Mouse (Mus musculus): ENCODE data around the gene Acyp2. TPM values are rescaled to one million over a fixed set of nuclear protein-coding genes. Genes with fewer than 3 reads are reported as not detected.

The Acyp2 gene
- polyA plus RNA-seq, 1 experiment from 2014 or later, result 19.1 TPM

- WGBS, result 68% methylated on average over 4 of the region's 4 CpGs
- H3K4me2 ChIP-seq (replicated peaks; ENCODE audit: low read depth), result no peak overlapping the region
- no peak for TF ChIP-seq CTCF (IDR thresholded peaks at IDR 0.05; ENCODE audit: low read depth)
- no peak for TF ChIP-seq EP300 (optimal IDR thresholded peaks at IDR 0.05)
- no peaks in the 10 kb centered on the region for H3K9me3 ChIP-seq (ENCODE audit: control insufficient read depth, low read length)
- H3K4me1 ChIP-seq (replicated peaks; ENCODE audit: control insufficient read depth, insufficient read depth), result no peaks in the 10 kb centered on the region
- H3K9ac ChIP-seq (ENCODE audit: low read length), result no peak overlapping the region
- H3K27ac ChIP-seq (replicated peaks), result no peak overlapping the region
- no peak for ATAC-seq (ENCODE audit: low FRiP score, low TSS enrichment)
- no peak overlapping the region for H3K4me3 ChIP-seq (ENCODE audit: low read depth, low read length)
- no peak for DNase-seq (ENCODE audit: low spot score)
- H3K36me3 ChIP-seq (ENCODE audit: control insufficient read depth, insufficient read depth, low read length), result no peaks in the 10 kb centered on the region
- H3K27me3 ChIP-seq (ENCODE audit: control insufficient read depth, insufficient read depth, low read length), result no peaks in the 10 kb centered on the region
These were observed 31.2 kb downstream of the Acyp2 start for GRCm38 (mm10) chr11:30618235-30618634.

DNA sequence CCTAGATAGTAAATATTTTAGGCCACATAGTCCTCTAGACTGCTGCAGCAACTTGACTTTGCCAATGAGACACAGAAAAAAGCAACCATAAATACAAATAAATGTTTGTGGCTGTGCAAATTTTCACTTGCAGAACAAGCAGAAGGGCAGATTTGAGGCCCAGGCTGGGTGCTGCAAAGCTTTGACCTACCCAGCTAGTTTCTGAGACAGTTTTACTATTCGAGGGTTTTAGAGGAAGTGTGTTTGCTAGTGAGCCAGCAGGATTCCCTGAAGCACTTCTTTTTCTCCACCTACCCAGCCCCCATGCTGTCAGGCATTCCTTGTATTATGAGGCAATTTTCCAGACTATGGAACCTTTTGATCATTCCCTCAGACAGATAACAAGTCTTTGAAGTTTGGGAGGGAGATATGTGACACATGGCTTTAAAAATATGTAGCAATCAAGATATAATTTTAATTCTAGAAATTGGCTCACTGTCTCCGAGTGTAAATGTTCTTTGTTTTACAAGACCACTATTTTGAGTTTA is 31.8 kb downstream of the Acyp2 start:
- no peaks in the 10 kb centered on the region for H3K27me3 ChIP-seq (ENCODE audit: control insufficient read depth, insufficient read depth, low read length)
- no peak overlapping the region for H3K4me3 ChIP-seq (ENCODE audit: low read depth, low read length)
- H3K4me2 ChIP-seq (replicated peaks; ENCODE audit: low read depth), result no peak overlapping the region
- DNase-seq (ENCODE audit: low spot score) (no peak), ATAC-seq (ENCODE audit: low FRiP score, low TSS enrichment) (no peak)
- no peaks in the 10 kb centered on the region for H3K36me3 ChIP-seq (ENCODE audit: control insufficient read depth, insufficient read depth, low read length)
- no peak overlapping the region for H3K9ac ChIP-seq (ENCODE audit: low read length)
- no peak overlapping the region for H3K27ac ChIP-seq (replicated peaks)
- no peak for TF ChIP-seq CTCF (IDR thresholded peaks at IDR 0.05; ENCODE audit: low read depth)
- no peak for TF ChIP-seq EP300 (optimal IDR thresholded peaks at IDR 0.05)
- 35% methylated on average over 2 of the region's 2 CpGs for WGBS
- no peaks in the 10 kb centered on the region for H3K9me3 ChIP-seq (ENCODE audit: control insufficient read depth, low read length)
- H3K4me1 ChIP-seq (replicated peaks; ENCODE audit: control insufficient read depth, insufficient read depth), result no peaks in the 10 kb centered on the region

- H3K27me3 ChIP-seq (ENCODE audit: control insufficient read depth, insufficient read depth, low read length), result no peaks in the 10 kb centered on the region
- no peak overlapping the region for H3K4me2 ChIP-seq (replicated peaks; ENCODE audit: low read depth)
- H3K9me3 ChIP-seq (ENCODE audit: control insufficient read depth, low read length), result no peaks in the 10 kb centered on the region
- no peaks in the 10 kb centered on the region for H3K36me3 ChIP-seq (ENCODE audit: control insufficient read depth, insufficient read depth, low read length)
- no peak for ATAC-seq (ENCODE audit: low FRiP score, low TSS enrichment)
- no peaks in the 10 kb centered on the region for H3K4me1 ChIP-seq (replicated peaks; ENCODE audit: control insufficient read depth, insufficient read depth)
- DNase-seq (ENCODE audit: low spot score), result no peak
- TF ChIP-seq CTCF (IDR thresholded peaks at IDR 0.05; ENCODE audit: low read depth) (no peak), EP300 (optimal IDR thresholded peaks at IDR 0.05) (no peak)
- WGBS, result 60% methylated on average over 1 of the region's 1 CpGs
- no peak overlapping the region for H3K27ac ChIP-seq (replicated peaks)
- no peak overlapping the region for H3K9ac ChIP-seq (ENCODE audit: low read length)
- H3K4me3 ChIP-seq (ENCODE audit: low read depth, low read length), result no peak overlapping the region
These were observed 33.4 kb downstream of the Acyp2 start for GRCm38 (mm10) chr11:30615977-30616376.

DNA sequence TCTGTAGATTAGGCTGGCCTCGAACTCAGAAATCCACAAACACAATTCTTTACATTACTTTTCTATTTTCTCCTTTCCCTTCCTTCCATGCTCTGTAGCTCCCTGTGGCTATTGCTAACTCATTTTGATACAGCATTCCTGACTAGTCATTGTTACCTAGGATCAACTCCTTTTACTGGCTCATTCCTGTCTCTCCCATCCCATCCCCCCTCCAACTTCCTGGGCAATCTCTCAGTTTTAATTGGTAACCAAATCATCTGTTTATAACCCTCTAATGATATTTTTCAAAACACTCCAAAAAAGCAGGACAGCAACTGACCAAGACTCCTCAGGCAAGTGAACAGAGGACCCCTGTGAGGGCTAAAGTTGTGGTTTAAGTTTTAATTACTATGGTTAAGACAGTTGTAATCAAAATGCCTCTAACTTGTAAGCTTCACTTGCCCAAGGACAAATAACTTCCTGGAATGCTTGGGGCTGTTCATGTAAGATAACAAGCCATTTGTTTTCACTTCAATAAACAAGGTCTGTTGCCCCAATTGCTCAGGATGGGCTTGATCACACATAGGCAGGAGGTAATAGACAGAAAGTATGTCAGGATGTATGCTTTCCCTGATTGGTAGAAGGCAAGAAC is 35.4 kb downstream of the Acyp2 start:
- Histone ChIP-seq H3K4me3 (ENCODE audit: low read depth, low read length) (no peak overlapping the region), H3K4me1 (replicated peaks; ENCODE audit: control insufficient read depth, insufficient read depth) (no peaks in the 10 kb centered on the region), H3K4me2 (replicated peaks; ENCODE audit: low read depth) (no peak overlapping the region), H3K9me3 (ENCODE audit: control insufficient read depth, low read length) (no peaks in the 10 kb centered on the region), H3K36me3 (ENCODE audit: control insufficient read depth, insufficient read depth, low read length) (no peaks in the 10 kb centered on the region), H3K9ac (ENCODE audit: low read length) (no peak overlapping the region), H3K27ac (replicated peaks) (no peak overlapping the region), H3K27me3 (ENCODE audit: control insufficient read depth, insufficient read depth, low read length) (no peaks in the 10 kb centered on the region)
- ATAC-seq (ENCODE audit: low FRiP score, low TSS enrichment), result no peak
- WGBS, result 85% methylated on average over 1 of the region's 1 CpGs
- DNase-seq (ENCODE audit: low spot score), result no peak
- TF ChIP-seq EP300 (optimal IDR thresholded peaks at IDR 0.05), result no peak
- TF ChIP-seq CTCF (IDR thresholded peaks at IDR 0.05; ENCODE audit: low read depth), result no peak

- DNase-seq (ENCODE audit: low spot score) (no peak), ATAC-seq (ENCODE audit: low FRiP score, low TSS enrichment) (no peak)
- Histone ChIP-seq H3K9ac (ENCODE audit: low read length) (no peak overlapping the region), H3K36me3 (ENCODE audit: control insufficient read depth, insufficient read depth, low read length) (no peaks in the 10 kb centered on the region), H3K27ac (replicated peaks) (no peak overlapping the region), H3K4me3 (ENCODE audit: low read depth, low read length) (no peak overlapping the region), H3K27me3 (ENCODE audit: control insufficient read depth, insufficient read depth, low read length) (no peaks in the 10 kb centered on the region), H3K9me3 (ENCODE audit: control insufficient read depth, low read length) (no peaks in the 10 kb centered on the region), H3K4me2 (replicated peaks; ENCODE audit: low read depth) (no peak overlapping the region), H3K4me1 (replicated peaks; ENCODE audit: control insufficient read depth, insufficient read depth) (no peaks in the 10 kb centered on the region)
- TF ChIP-seq CTCF (IDR thresholded peaks at IDR 0.05; ENCODE audit: low read depth) (no peak), EP300 (optimal IDR thresholded peaks at IDR 0.05) (no peak)
These were observed 36.7 kb downstream of the Acyp2 start for GRCm38 (mm10) chr11:30612699-30613098.

DNA sequence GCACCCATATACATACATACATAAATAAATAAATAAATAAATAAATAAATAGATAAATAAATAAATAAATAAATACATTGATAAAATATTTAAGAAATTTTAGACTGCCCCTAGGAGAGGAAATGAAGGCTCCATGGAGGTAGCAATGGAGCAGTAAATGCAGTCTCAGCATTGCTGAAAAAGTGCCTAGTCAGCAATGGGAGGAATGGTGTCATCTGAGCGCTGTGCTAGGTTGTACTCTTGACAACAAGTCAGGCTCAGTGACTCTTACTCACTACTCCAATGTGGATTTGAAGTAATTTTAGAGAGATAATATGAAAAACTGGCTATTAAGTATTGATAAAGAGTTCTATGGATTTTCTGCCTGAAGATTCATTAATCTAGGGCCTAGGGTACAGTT is 40.1 kb downstream of the Acyp2 start:
- H3K4me1 ChIP-seq (replicated peaks; ENCODE audit: control insufficient read depth, insufficient read depth), result no peaks in the 10 kb centered on the region
- ATAC-seq (ENCODE audit: low FRiP score, low TSS enrichment), result no peak
- H3K36me3 ChIP-seq (ENCODE audit: control insufficient read depth, insufficient read depth, low read length), result no peaks in the 10 kb centered on the region
- no peaks in the 10 kb centered on the region for H3K27me3 ChIP-seq (ENCODE audit: control insufficient read depth, insufficient read depth, low read length)
- no peak overlapping the region for H3K27ac ChIP-seq (replicated peaks)
- H3K4me3 ChIP-seq (ENCODE audit: low read depth, low read length), result no peak overlapping the region
- DNase-seq (ENCODE audit: low spot score), result no peak
- H3K9ac ChIP-seq (ENCODE audit: low read length), result no peak overlapping the region
- WGBS, result 97% methylated on average over 1 of the region's 1 CpGs
- H3K9me3 ChIP-seq (ENCODE audit: control insufficient read depth, low read length), result no peaks in the 10 kb centered on the region
- TF ChIP-seq EP300 (optimal IDR thresholded peaks at IDR 0.05) (no peak), CTCF (IDR thresholded peaks at IDR 0.05; ENCODE audit: low read depth) (no peak)
- no peak overlapping the region for H3K4me2 ChIP-seq (replicated peaks; ENCODE audit: low read depth)

All from stomach, postnatal 0 days (tissue).